Mouse (Mus musculus) forebrain, embryonic 10.5 days (tissue): ENCODE measurements around the gene Aqp5. TPM values are rescaled to one million over a fixed set of nuclear protein-coding genes. Genes with fewer than 3 reads are reported as not detected.

Experiments
- DNase-seq: peaks from one replicate; pipeline ENCODE4 v3.0.0-alpha.2; 2017; ENCODE audit warnings: low spot score; ENCODE audit errors: extremely low spot score
- H3K27ac ChIP-seq: fragments of 300-500 bp; sonication (generic); 2 replicates; pipeline ENCODE4 v1.5.1; 2016; ENCODE audit warnings: mild to moderate bottlenecking
- H3K27me3 ChIP-seq: fragments of 300-500 bp; sonication (generic); 2 replicates; pipeline ENCODE4 v1.6.1; 2016; ENCODE audit warnings: mild to moderate bottlenecking; ENCODE audit not compliant: poor library complexity, severe bottlenecking
- H3K36me3 ChIP-seq: fragments of 300-500 bp; sonication (generic); replicated peaks from 2 replicates; pipeline ENCODE4 v1.6.1; 2016; ENCODE audit warnings: mild to moderate bottlenecking, moderate library complexity
- H3K4me1 ChIP-seq: fragments of 300-500 bp; sonication (generic); 2 replicates; pipeline ENCODE4 v1.6.1; 2016
- H3K4me3 ChIP-seq: fragments of 300-500 bp; sonication (generic); 2 replicates; pipeline ENCODE4 v1.5.1; 2016; ENCODE audit warnings: mild to moderate bottlenecking, moderate library complexity
- H3K9me3 ChIP-seq: fragments of 300-500 bp; sonication (generic); 2 replicates; pipeline ENCODE4 v1.6.1; 2016; ENCODE audit warnings: mild to moderate bottlenecking, moderate library complexity
- WGBS: fragments of 180-500 bp; shearing (Covaris S2); methylation state at CpG from one replicate; pipeline ENCODE4 v1.1.7; 2016; 5-methylcytosine and 5-hydroxymethylcytosine counted together
- polyA plus RNA-seq: library from polyadenylated mRNA; unstranded; fragments of >200 nt; fragmentation: Nextera tagmentation; extraction: Ambion mirVana; gene quantifications from 2 replicates; pipeline ENCODE4 v1.2.1, GENCODE M21; 2016

Gene Aqp5
- not detected in 2 replicates for polyA plus RNA-seq

- H3K4me1 ChIP-seq = peaks cover 18% of the 10 kb centered on the region
- H3K27ac ChIP-seq = no peak within 1 kb of the TSS
- H3K4me3 ChIP-seq = peak within 1 kb of the TSS; percentile 51
- 1% methylated on average over 82 of the region's 83 CpGs for WGBS
- no peaks in the 10 kb centered on the region for H3K9me3 ChIP-seq
- no peaks in the 10 kb centered on the region for H3K36me3 ChIP-seq
- no peak for DNase-seq
- H3K27me3 ChIP-seq = peaks cover 100% of the 10 kb centered on the region
These were observed at the start of gene Aqp5 for GRCm38 (mm10) chr15:99590429-99591084. Gene Aqp5, plus strand, starts transcription at chr15:99590782.

- H3K27me3 ChIP-seq = peaks cover 21% of the 10 kb centered on the region; the same call in 1 of the 2 replicates
- 85% methylated on average over 7 of the region's 7 CpGs for WGBS
- H3K4me3 ChIP-seq = no peak overlapping the region
- no peak overlapping the region for H3K27ac ChIP-seq
- H3K4me1 ChIP-seq = peaks cover 9% of the 10 kb centered on the region; the same call in 1 of the 2 replicates
- H3K9me3 ChIP-seq = no peaks in the 10 kb centered on the region
- no peaks in the 10 kb centered on the region for H3K36me3 ChIP-seq
- DNase-seq = no peak
These were observed 46.5 kb upstream of the Aqp5 start for GRCm38 (mm10) chr15:99544047-99544446.

GRCm38 (mm10) chr15:99546596-99546995, 44.0 kb upstream of the Aqp5 start:
- peak; percentile 31 for DNase-seq
- H3K36me3 ChIP-seq = no peaks in the 10 kb centered on the region
- H3K9me3 ChIP-seq = no peaks in the 10 kb centered on the region
- 74% methylated on average over 11 of the region's 11 CpGs for WGBS
- peaks cover 17% of the 10 kb centered on the region for H3K4me1 ChIP-seq
- H3K4me3 ChIP-seq = no peak overlapping the region
- H3K27ac ChIP-seq = no peak overlapping the region
- H3K27me3 ChIP-seq = peaks cover 21% of the 10 kb centered on the region; the same call in 1 of the 2 replicates

- no peak overlapping the region for H3K4me3 ChIP-seq
- no peaks in the 10 kb centered on the region for H3K36me3 ChIP-seq
- H3K27ac ChIP-seq = no peak overlapping the region
- peaks cover 21% of the 10 kb centered on the region; the same call in 1 of the 2 replicates for H3K27me3 ChIP-seq
- 87% methylated on average over 6 of the region's 6 CpGs for WGBS
- DNase-seq = no peak
- H3K4me1 ChIP-seq = peaks cover 17% of the 10 kb centered on the region
- H3K9me3 ChIP-seq = no peaks in the 10 kb centered on the region
These were observed 42.9 kb upstream of the Aqp5 start for GRCm38 (mm10) chr15:99547732-99548131.

GRCm38 (mm10) chr15:99549901-99550300, 40.7 kb upstream of the Aqp5 start:
- Histone ChIP-seq H3K36me3 (no peaks in the 10 kb centered on the region), H3K9me3 (no peaks in the 10 kb centered on the region), H3K4me3 (no peak overlapping the region), H3K27ac (no peak overlapping the region), H3K27me3 (peaks cover 7% of the 10 kb centered on the region; the same call in 1 of the 2 replicates), H3K4me1 (peaks cover 21% of the 10 kb centered on the region)
- 53% methylated on average over 2 of the region's 2 CpGs for WGBS
- no peak for DNase-seq

- H3K4me3 ChIP-seq = no peak overlapping the region
- WGBS = 84% methylated on average over 6 of the region's 6 CpGs
- no peaks in the 10 kb centered on the region for H3K9me3 ChIP-seq
These were observed 36.8 kb upstream of the Aqp5 start for GRCm38 (mm10) chr15:99553767-99554166.

GRCm38 (mm10) chr15:99558947-99559346, 31.6 kb upstream of the Aqp5 start:
- no peak for DNase-seq
- H3K27ac ChIP-seq = no peak overlapping the region
- WGBS = 86% methylated on average over 1 of the region's 1 CpGs
- H3K9me3 ChIP-seq = no peaks in the 10 kb centered on the region
- no peak overlapping the region for H3K4me3 ChIP-seq
- peaks cover 32% of the 10 kb centered on the region for H3K27me3 ChIP-seq
- H3K4me1 ChIP-seq = peaks cover 30% of the 10 kb centered on the region
- H3K36me3 ChIP-seq = no peaks in the 10 kb centered on the region

More at GRCm38 (mm10) chr15:99553767-99554166, 36.8 kb upstream of the Aqp5 start:
- no peak for DNase-seq
- Histone ChIP-seq H3K27ac (no peak overlapping the region), H3K27me3 (no peaks in the 10 kb centered on the region; the same call in 1 of the 2 replicates), H3K4me1 (peaks cover 21% of the 10 kb centered on the region; the same call in 1 of the 2 replicates), H3K36me3 (no peaks in the 10 kb centered on the region)

- Histone ChIP-seq H3K4me1 (peaks cover 34% of the 10 kb centered on the region), H3K4me3 (no peak overlapping the region), H3K27ac (no peak overlapping the region), H3K27me3 (peaks cover 42% of the 10 kb centered on the region), H3K36me3 (no peaks in the 10 kb centered on the region), H3K9me3 (no peaks in the 10 kb centered on the region)
- 68% methylated on average over 10 of the region's 10 CpGs for WGBS
- no peak for DNase-seq
These were observed 30.3 kb upstream of the Aqp5 start for GRCm38 (mm10) chr15:99560246-99560645.

GRCm38 (mm10) chr15:99567371-99567770, 23.2 kb upstream of the Aqp5 start:
- Histone ChIP-seq H3K27me3 (peaks cover 31% of the 10 kb centered on the region; the same call in 1 of the 2 replicates), H3K27ac (no peak overlapping the region)
- WGBS = 89% methylated on average over 4 of the region's 4 CpGs

GRCm38 (mm10) chr15:99568682-99569081, 21.9 kb upstream of the Aqp5 start:
- no peaks in the 10 kb centered on the region for H3K9me3 ChIP-seq
- no peak overlapping the region for H3K4me3 ChIP-seq
- peaks cover 18% of the 10 kb centered on the region; the same call in 1 of the 2 replicates for H3K27me3 ChIP-seq
- no peak overlapping the region for H3K27ac ChIP-seq
- H3K36me3 ChIP-seq = no peaks in the 10 kb centered on the region
- DNase-seq = no peak
- WGBS = 76% methylated on average over 6 of the region's 6 CpGs
- peaks cover 12% of the 10 kb centered on the region for H3K4me1 ChIP-seq

More at GRCm38 (mm10) chr15:99567371-99567770, 23.2 kb upstream of the Aqp5 start:
- DNase-seq = no peak
- H3K36me3 ChIP-seq = no peaks in the 10 kb centered on the region
- no peaks in the 10 kb centered on the region for H3K9me3 ChIP-seq
- no peak overlapping the region for H3K4me3 ChIP-seq
- peaks cover 12% of the 10 kb centered on the region for H3K4me1 ChIP-seq

- H3K36me3 ChIP-seq = no peaks in the 10 kb centered on the region
- WGBS = 89% methylated on average over 10 of the region's 10 CpGs
- peaks cover 14% of the 10 kb centered on the region; the same call in 1 of the 2 replicates for H3K27me3 ChIP-seq
- H3K4me1 ChIP-seq = peaks cover 8% of the 10 kb centered on the region
- DNase-seq = no peak
- H3K27ac ChIP-seq = no peak overlapping the region
- H3K9me3 ChIP-seq = no peaks in the 10 kb centered on the region
- H3K4me3 ChIP-seq = no peak overlapping the region
These were observed 21.5 kb upstream of the Aqp5 start for GRCm38 (mm10) chr15:99569123-99569522.

GRCm38 (mm10) chr15:99578802-99579485, 11.6 kb upstream of the Aqp5 start, which contains the start of gene Aqp2:
Gene Aqp2, plus strand, starts transcription at chr15:99579055.
- no peaks in the 10 kb centered on the region for H3K9me3 ChIP-seq
- H3K27ac ChIP-seq = no peak within 1 kb of the TSS
- H3K36me3 ChIP-seq = no peaks in the 10 kb centered on the region
- no peak for DNase-seq
- no peak within 1 kb of the TSS for H3K4me3 ChIP-seq
- peaks cover 69% of the 10 kb centered on the region for H3K27me3 ChIP-seq
- H3K4me1 ChIP-seq = peaks cover 12% of the 10 kb centered on the region
- 83% methylated on average over 26 of the region's 26 CpGs for WGBS
